Mouse (Mus musculus): Measurements from ENCODE around the gene Aqp9.
"Not testable (repeated sequence)": the region's sequence is repeated elsewhere in the genome, so short reads cannot be mapped to it uniquely, and the experiment has no call there.

DNA sequence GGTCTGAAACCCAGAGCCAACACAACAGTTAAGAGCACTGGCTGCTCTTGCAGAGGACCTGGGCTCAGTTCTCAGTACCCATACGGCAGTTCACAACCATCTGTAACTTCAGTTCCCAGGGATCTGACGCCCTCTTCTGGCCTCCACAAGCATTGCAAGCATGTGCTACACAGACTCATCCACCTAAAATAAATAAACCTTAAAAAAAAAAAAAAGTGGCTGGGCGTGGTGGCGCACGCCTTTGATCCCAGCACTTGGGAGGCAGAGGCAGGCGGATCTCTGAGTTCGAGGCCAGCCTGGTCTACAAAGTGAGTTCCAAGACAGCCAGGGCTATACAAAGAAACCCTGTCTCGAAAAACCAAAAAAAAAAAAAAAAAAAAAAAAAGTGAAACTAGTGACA is 45.4 kb downstream of the Aqp9 start:
- TF ChIP-seq ZMIZ1 (IDR thresholded peaks at IDR 0.05; ENCODE audit: low read depth, low read length); POLR2A (IDR thresholded peaks at IDR 0.05; ENCODE audit: low read depth, low read length); MAFK (IDR thresholded peaks at IDR 0.05; ENCODE audit: insufficient replicate concordance, low read length); JUND (conservative IDR thresholded peaks at IDR 0.05; ENCODE audit: low read depth, low read length); MAX (IDR thresholded peaks at IDR 0.05; ENCODE audit: low read length); UBTF (IDR thresholded peaks at IDR 0.05; ENCODE audit: low read depth, low read length); POLR2AphosphoS2 (IDR thresholded peaks at IDR 0.05; ENCODE audit: low read depth, low read length); MXI1 (IDR thresholded peaks at IDR 0.05; ENCODE audit: low read depth, low read length); JUN (IDR thresholded peaks at IDR 0.05; ENCODE audit: insufficient read depth, low read depth, low read length); IRF4 (IDR thresholded peaks at IDR 0.05; ENCODE audit: low read depth, low read length); BHLHE40 (IDR thresholded peaks at IDR 0.05; ENCODE audit: low read depth, low read length): not testable (repeated sequence)
- TF ChIP-seq CTCF (conservative IDR thresholded peaks at IDR 0.05 in 1 of 2, IDR thresholded peaks at IDR 0.05 in 1 of 2; ENCODE audit: low read depth in 2 of 2, low read length in 2 of 2), result peak in 1 of 2 experiments; percentile 13; a peak in 2 of 4 replicates

Data from CH12.LX (cell line).